Mouse (Mus musculus) right cerebral cortex, postnatal 36 days (tissue): ENCODE data around the gene Pacrg.

Experiments used
- DNase-seq, 2 experiments: peaks; one replicate each; pipeline ENCODE4 v3.0.0; 2022; ENCODE audit warnings: low spot score in 2 of 2, mixed read lengths in 1 of 2

Gene Pacrg

GRCm38 (mm10) chr17:10624699-10625424 is 215.2 kb downstream of the Pacrg start:
- no peak for DNase-seq

GRCm38 (mm10) chr17:10620621-10621020 is 219.5 kb downstream of the Pacrg start:
- no peak for DNase-seq

- DNase-seq = no peak
Observed at GRCm38 (mm10) chr17:10619881-10620280, 220.2 kb downstream of the Pacrg start.

- DNase-seq = no peak
Observed at GRCm38 (mm10) chr17:10617656-10618055, 222.5 kb downstream of the Pacrg start.

GRCm38 (mm10) chr17:10615611-10616010 is 224.5 kb downstream of the Pacrg start:
- DNase-seq = no peak

GRCm38 (mm10) chr17:10614696-10615095 is 225.4 kb downstream of the Pacrg start:
- no peak for DNase-seq

GRCm38 (mm10) chr17:10611626-10612025 is 228.5 kb downstream of the Pacrg start:
- DNase-seq = no peak

GRCm38 (mm10) chr17:10608146-10608545 is 232.0 kb downstream of the Pacrg start:
- no peak for DNase-seq

GRCm38 (mm10) chr17:10606090-10606489 is 234.0 kb downstream of the Pacrg start:
- DNase-seq = no peak

- DNase-seq = no peak
Observed at GRCm38 (mm10) chr17:10597741-10598140, 242.4 kb downstream of the Pacrg start.

- DNase-seq = no peak
Observed at GRCm38 (mm10) chr17:10589604-10590003, 250.5 kb downstream of the Pacrg start.

GRCm38 (mm10) chr17:10588922-10589400 is 251.2 kb downstream of the Pacrg start:
- peak in 1 of 2 experiments; percentile 6 for DNase-seq

GRCm38 (mm10) chr17:10583301-10583700 is 256.8 kb downstream of the Pacrg start:
- no peak for DNase-seq

- DNase-seq = no peak
Observed at GRCm38 (mm10) chr17:10575306-10575705, 264.8 kb downstream of the Pacrg start.

- no peak for DNase-seq
Observed at GRCm38 (mm10) chr17:10572436-10572835, 267.7 kb downstream of the Pacrg start.

- no peak for DNase-seq
Observed at GRCm38 (mm10) chr17:10569270-10569669, 270.8 kb downstream of the Pacrg start.

- no peak for DNase-seq
Observed at GRCm38 (mm10) chr17:10567411-10567810, 272.7 kb downstream of the Pacrg start.

GRCm38 (mm10) chr17:10564191-10564590 is 275.9 kb downstream of the Pacrg start:
- no peak for DNase-seq

GRCm38 (mm10) chr17:10562871-10563270 is 277.2 kb downstream of the Pacrg start:
- DNase-seq = no peak

GRCm38 (mm10) chr17:10560053-10560452 is 280.1 kb downstream of the Pacrg start:
- DNase-seq = no peak

GRCm38 (mm10) chr17:10558671-10559070 is 281.4 kb downstream of the Pacrg start:
- no peak for DNase-seq

GRCm38 (mm10) chr17:10552295-10553056 is 287.6 kb downstream of the Pacrg start:
- DNase-seq = no peak
